20 mouse cellular contexts compared by ENCODE assay signal in the genomic region with DNA sequence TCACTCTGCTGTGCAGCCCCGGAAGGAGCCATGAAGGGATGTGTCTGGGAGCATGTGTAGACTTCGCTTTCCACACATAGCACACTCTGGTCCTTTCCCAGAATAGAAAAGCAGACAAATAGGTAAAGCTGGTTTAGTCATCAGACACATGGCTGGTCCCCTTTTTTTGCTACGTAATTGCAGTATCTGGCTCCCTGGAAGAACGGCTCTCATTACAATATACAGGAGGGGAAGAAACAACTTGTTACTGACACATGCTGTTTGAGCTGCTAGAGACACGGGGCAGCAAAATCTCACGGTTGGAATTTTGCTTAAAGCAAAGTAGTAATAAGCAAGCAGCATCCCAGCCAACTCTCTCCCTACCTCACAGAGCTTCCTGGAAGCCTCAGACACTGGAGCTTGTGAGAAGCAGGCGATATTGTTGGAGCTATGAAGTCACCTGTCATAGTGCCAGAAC.
DNase-seq lines count a peak whose midpoint lies in the region; ATAC-seq lines count a peak whose summit lies in the region.
"Had no signal": no experiment of that assay in that cellular context is flagged by ENCODE, and none has a peak within 500 bp of the region (broad histone marks: within the 10 kb centered on the region; RNA-seq: fewer than 3 reads in every experiment).

No protein-coding gene starts in this region.

- WGBS in hindbrain, embryonic 10.5 days = 81% methylated on average over 7 of the region's 7 CpGs
- 81% methylated on average over 7 of the region's 7 CpGs for WGBS in hindbrain, embryonic 11.5 days
- WGBS in embryonic facial prominence, embryonic 15.5 days = 37% methylated on average over 7 of the region's 7 CpGs

- no peak for ATAC-seq in hindbrain, embryonic 11.5 days (ENCODE audit: low FRiP score)
- ATAC-seq in embryonic facial prominence, embryonic 15.5 days (ENCODE audit: insufficient number of reproducible peaks, low FRiP score, low TSS enrichment, low read depth) = no peak
- ATAC-seq in erythroblast, adult 5-6 weeks (replicated peaks; ENCODE audit: low FRiP score, poor library complexity, severe bottlenecking) = no peak
- ATAC-seq: activated CD4-positive, CD25-positive, alpha-beta regulatory T cell, adult 4 months; forebrain, embryonic 15.5 days; Patski had no signal

- 0 out of 2 replicates have a peak, but pooled peaks cover 10% of the 10 kb centered on the region for H3K4me1 ChIP-seq in hindbrain, embryonic 10.5 days (replicated peaks)
- no peaks in the 10 kb centered on the region for H3K4me1 ChIP-seq in hindbrain, embryonic 11.5 days (replicated peaks; ENCODE audit: control insufficient read depth, insufficient read depth, low read length)
- peaks cover 19% of the 10 kb centered on the region for H3K4me1 ChIP-seq in embryonic facial prominence, embryonic 15.5 days
- H3K4me1 ChIP-seq: forebrain, embryonic 15.5 days; hindbrain, embryonic 13.5 days; neural tube, embryonic 12.5 days had no signal

- H3K4me3 ChIP-seq in hindbrain, embryonic 10.5 days = no peak overlapping the region
- no peak overlapping the region for H3K4me3 ChIP-seq in hindbrain, embryonic 11.5 days (ENCODE audit: low read depth, low read length)
- no peak overlapping the region for H3K4me3 ChIP-seq in embryonic facial prominence, embryonic 15.5 days (replicated peaks)
- H3K4me3 ChIP-seq: forebrain, embryonic 15.5 days; hindbrain, embryonic 13.5 days; neural tube, embryonic 12.5 days had no signal

- no peak overlapping the region for H3K4me2 ChIP-seq in hindbrain, embryonic 11.5 days (replicated peaks; ENCODE audit: low read depth, low read length)
- no peak overlapping the region for H3K4me2 ChIP-seq in embryonic facial prominence, embryonic 15.5 days (replicated peaks)
- H3K4me2 ChIP-seq: forebrain, embryonic 15.5 days; hindbrain, embryonic 13.5 days; liver, embryonic 11.5 days; midbrain, embryonic 11.5 days; neural tube, embryonic 12.5 days had no signal

- intact Hi-C loops in left cerebral cortex, postnatal 36 days (cut with DNase I) = no loop called here

- 0 out of 2 replicates have a peak overlapping the region, but pooled peaks have one; percentile 5 for H3K27ac ChIP-seq in hindbrain, embryonic 10.5 days
- no peak overlapping the region for H3K27ac ChIP-seq in hindbrain, embryonic 11.5 days (ENCODE audit: low read depth, low read length)
- peak overlapping the region; percentile 74 for H3K27ac ChIP-seq in embryonic facial prominence, embryonic 15.5 days (replicated peaks)
- H3K27ac ChIP-seq: forebrain, embryonic 15.5 days; hindbrain, embryonic 13.5 days; macrophage; neural tube, embryonic 12.5 days had no signal

- H3K9ac ChIP-seq in hindbrain, embryonic 11.5 days (ENCODE audit: low read depth, low read length) = no peak overlapping the region
- H3K9ac ChIP-seq in embryonic facial prominence, embryonic 15.5 days = no peak overlapping the region
- H3K9ac ChIP-seq: forebrain, embryonic 15.5 days; hindbrain, embryonic 13.5 days; neural tube, embryonic 12.5 days had no signal

- peaks cover 5% of the 10 kb centered on the region for H3K9me3 ChIP-seq in hindbrain, embryonic 10.5 days
- no peaks in the 10 kb centered on the region for H3K9me3 ChIP-seq in hindbrain, embryonic 11.5 days (ENCODE audit: control insufficient read depth, low read length)
- no peaks in the 10 kb centered on the region for H3K9me3 ChIP-seq in embryonic facial prominence, embryonic 15.5 days (replicated peaks)
- H3K9me3 ChIP-seq: forebrain, embryonic 15.5 days had no signal

- H3K36me3 ChIP-seq in hindbrain, embryonic 10.5 days = no peaks in the 10 kb centered on the region
- no peaks in the 10 kb centered on the region for H3K36me3 ChIP-seq in hindbrain, embryonic 11.5 days (ENCODE audit: control insufficient read depth, insufficient read depth, low read length)
- no peaks in the 10 kb centered on the region for H3K36me3 ChIP-seq in embryonic facial prominence, embryonic 15.5 days
- H3K36me3 ChIP-seq: forebrain, embryonic 15.5 days; hindbrain, embryonic 13.5 days; neural tube, embryonic 12.5 days had no signal

- H3K27me3 ChIP-seq in hindbrain, embryonic 10.5 days (ENCODE audit: insufficient read depth, poor library complexity, severe bottlenecking) = no peaks in the 10 kb centered on the region
- H3K27me3 ChIP-seq in hindbrain, embryonic 11.5 days (ENCODE audit: control insufficient read depth, insufficient read depth, low read length) = no peaks in the 10 kb centered on the region
- no peaks in the 10 kb centered on the region for H3K27me3 ChIP-seq in embryonic facial prominence, embryonic 15.5 days
- H3K27me3 ChIP-seq: forebrain, embryonic 15.5 days; hindbrain, embryonic 13.5 days; neural tube, embryonic 12.5 days; Patski had no signal

- no peak for DNase-seq in hindbrain, embryonic 10.5 days (ENCODE audit: low spot score)
- DNase-seq in hindbrain, embryonic 11.5 days (ENCODE audit: low spot score) = no peak
- DNase-seq in left cerebral cortex, postnatal 36 days (ENCODE audit: low spot score in 2 of 2) = peak; percentile 44 to 46
- no peak for DNase-seq in left cerebral cortex, adult 18-20 months (ENCODE audit: low spot score in 2 of 2)
- DNase-seq in right cerebral cortex, postnatal 36 days (ENCODE audit: low spot score in 2 of 2) = peak; percentile 30 to 45
- DNase-seq: cerebellum, adult 9-10 months; gastrocnemius, postnatal 10 days; kidney, adult 9 months; kidney, postnatal 4 days; lung, adult 2 months had no signal

Comparison
In these comparisons a context has a peak if more than half of its experiments do, and no peak if none do; other contexts are left out.
1. DNase-seq: peak in left cerebral cortex, postnatal 36 days (2 of 2) and right cerebral cortex, postnatal 36 days (2 of 2); none in hindbrain, embryonic 10.5 days (single experiment), hindbrain, embryonic 11.5 days (single experiment) and left cerebral cortex, adult 18-20 months (0 of 2).